Comparison of ENCODE assay signal across 19 mouse cellular contexts in the genomic region with DNA sequence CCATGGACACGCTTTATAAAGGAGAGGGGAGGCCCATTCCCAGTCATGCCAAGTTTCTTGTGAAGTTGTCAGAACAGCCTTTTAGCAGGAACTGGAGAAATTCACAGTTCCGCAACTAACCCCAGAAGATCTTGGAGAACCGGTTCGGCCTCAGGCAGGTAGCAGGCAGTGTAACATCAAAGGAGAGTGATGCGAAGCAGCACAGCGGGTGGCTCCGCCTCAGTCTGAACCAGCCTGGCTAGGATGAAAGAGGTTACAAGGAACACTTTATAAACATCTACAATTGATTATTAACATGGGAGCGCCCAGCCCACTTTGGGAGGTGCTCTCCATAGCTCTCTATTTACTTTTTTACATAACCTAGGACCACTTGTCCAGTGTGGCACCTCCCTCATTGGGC. TPM values are rescaled to one million over a fixed set of nuclear protein-coding genes. Genes with fewer than 3 reads are reported as not detected.
A peak's percentile ranks its signal among the peaks of the same experiment; 100 is the strongest.
DNase-seq lines count a peak whose midpoint lies in the region; ATAC-seq and TF ChIP-seq lines count a peak whose summit lies in the region.
"Had no signal": no experiment of that assay in that cellular context is flagged by ENCODE, and none has a peak within 500 bp of the region (broad histone marks: within the 10 kb centered on the region; RNA-seq: fewer than 3 reads in every experiment).

No protein-coding gene starts in this region.

- no peak for TF ChIP-seq POLR2A in limb, embryonic 14.5 days (IDR thresholded peaks at IDR 0.05; ENCODE audit: borderline replicate concordance, extremely low read depth, insufficient read depth, insufficient read length)

- 27% methylated on average over 8 of the region's 8 CpGs for WGBS in kidney, embryonic 14.5 days
- 21% methylated on average over 8 of the region's 8 CpGs for WGBS in lung, embryonic 16.5 days
- WGBS in limb, embryonic 14.5 days: 18% methylated on average over 8 of the region's 8 CpGs

- no peaks in the 10 kb centered on the region for H3K4me1 ChIP-seq in kidney, embryonic 14.5 days (ENCODE audit: control insufficient read depth, insufficient read depth, low read length)
- no peaks in the 10 kb centered on the region for H3K4me1 ChIP-seq in lung, embryonic 16.5 days (replicated peaks; ENCODE audit: control insufficient read depth, insufficient read depth, low read length)
- no peaks in the 10 kb centered on the region for H3K4me1 ChIP-seq in limb, embryonic 14.5 days (ENCODE audit: control insufficient read depth, insufficient read depth, low read length)
- H3K4me1 ChIP-seq: heart, embryonic 13.5 days; liver, embryonic 13.5 days; neural tube, embryonic 15.5 days had no signal

- no peaks in the 10 kb centered on the region for H3K9me3 ChIP-seq in kidney, embryonic 14.5 days (ENCODE audit: control insufficient read depth, low read length)
- no peaks in the 10 kb centered on the region for H3K9me3 ChIP-seq in lung, embryonic 16.5 days (ENCODE audit: control insufficient read depth, low read length)
- no peaks in the 10 kb centered on the region for H3K9me3 ChIP-seq in limb, embryonic 14.5 days (ENCODE audit: control insufficient read depth, low read length)
- H3K9me3 ChIP-seq: heart, embryonic 13.5 days; liver, embryonic 13.5 days; neural tube, embryonic 15.5 days had no signal

- no peak for DNase-seq in kidney, adult 18-20 months
- DNase-seq in lung, postnatal 36 days: no peak
- peak; percentile 68 for DNase-seq in ZHBTc4 (ENCODE audit: low read depth, low spot score)
- DNase-seq in limb, embryonic 14.5 days (ENCODE audit: low spot score): peak; percentile 4
- DNase-seq in thymus, adult 18-20 months: no peak
- DNase-seq in adrenal gland, adult 18-20 months (ENCODE audit: low spot score in 2 of 2): no peak
- DNase-seq: cerebellum, adult 11-12 months; gastrocnemius, postnatal 36 days; liver, embryonic 13.5 days; right cerebral cortex, adult 18-20 months had no signal

- no peaks in the 10 kb centered on the region for H3K27me3 ChIP-seq in kidney, embryonic 14.5 days (ENCODE audit: control insufficient read depth, insufficient read depth, low read length)
- no peaks in the 10 kb centered on the region for H3K27me3 ChIP-seq in lung, embryonic 16.5 days (ENCODE audit: control insufficient read depth, insufficient read depth, low read depth, low read length)
- no peaks in the 10 kb centered on the region for H3K27me3 ChIP-seq in limb, embryonic 14.5 days (ENCODE audit: control insufficient read depth, insufficient read depth, low read length)
- H3K27me3 ChIP-seq: heart, embryonic 13.5 days; liver, embryonic 13.5 days; neural tube, embryonic 15.5 days had no signal

- no peak overlapping the region for H3K4me3 ChIP-seq in kidney, embryonic 14.5 days (ENCODE audit: low read length)
- no peak overlapping the region for H3K4me3 ChIP-seq in lung, embryonic 16.5 days (ENCODE audit: low read length)
- H3K4me3 ChIP-seq in limb, embryonic 14.5 days (replicated peaks; ENCODE audit: low read length): no peak overlapping the region
- H3K4me3 ChIP-seq: heart, embryonic 13.5 days; liver, embryonic 13.5 days; neural tube, embryonic 15.5 days had no signal

- H3K36me3 ChIP-seq in kidney, embryonic 14.5 days (ENCODE audit: control insufficient read depth, insufficient read depth, low read length): no peaks in the 10 kb centered on the region
- no peaks in the 10 kb centered on the region for H3K36me3 ChIP-seq in lung, embryonic 16.5 days (ENCODE audit: control insufficient read depth, insufficient read depth, low read length)
- no peaks in the 10 kb centered on the region for H3K36me3 ChIP-seq in limb, embryonic 14.5 days (ENCODE audit: control insufficient read depth, insufficient read depth, low read length)
- H3K36me3 ChIP-seq: heart, embryonic 13.5 days; liver, embryonic 13.5 days; neural tube, embryonic 15.5 days had no signal

- no peak overlapping the region for H3K9ac ChIP-seq in kidney, embryonic 14.5 days (ENCODE audit: low read depth, low read length)
- no peak overlapping the region for H3K9ac ChIP-seq in lung, embryonic 16.5 days (ENCODE audit: low read length)
- H3K9ac ChIP-seq in limb, embryonic 14.5 days (ENCODE audit: low read depth, low read length, severe bottlenecking): no peak overlapping the region
- H3K9ac ChIP-seq: heart, embryonic 13.5 days; liver, embryonic 13.5 days; neural tube, embryonic 15.5 days had no signal

- H3K27ac ChIP-seq in kidney, embryonic 14.5 days (ENCODE audit: low read depth, low read length): no peak overlapping the region
- no peak overlapping the region for H3K27ac ChIP-seq in lung, embryonic 16.5 days (ENCODE audit: low read length)
- no peak overlapping the region for H3K27ac ChIP-seq in limb, embryonic 14.5 days (replicated peaks; ENCODE audit: low read depth, low read length)
- H3K27ac ChIP-seq: heart, embryonic 13.5 days; liver, embryonic 13.5 days; macrophage; neural tube, embryonic 15.5 days had no signal

- peak; percentile 49; the same call in 1 of the 2 replicates for ATAC-seq in kidney, embryonic 14.5 days (ENCODE audit: low FRiP score, low TSS enrichment)
- ATAC-seq in lung, embryonic 16.5 days (ENCODE audit: low read depth): peak; percentile 65
- no peak for ATAC-seq in limb, embryonic 14.5 days (ENCODE audit: low FRiP score, low read depth)

- H3K4me2 ChIP-seq in kidney, embryonic 14.5 days (replicated peaks; ENCODE audit: low read depth, low read length): no peak overlapping the region
- no peak overlapping the region for H3K4me2 ChIP-seq in lung, embryonic 16.5 days (ENCODE audit: low read depth, low read length)
- no peak overlapping the region for H3K4me2 ChIP-seq in limb, embryonic 14.5 days (replicated peaks; ENCODE audit: low read depth, low read length, severe bottlenecking)
- H3K4me2 ChIP-seq: heart, embryonic 13.5 days; liver, embryonic 13.5 days; neural tube, embryonic 15.5 days had no signal

RNA-seq across cellular contexts. Expression of gene Gad2, which starts 55.1 kb away (rescaled TPM):
- polyA plus RNA-seq in kidney, embryonic 14.5 days (2014; fragmentation: Nextera tagmentation; extraction: Ambion mirVana): not detected in 2 replicates
- 0.21 and 0.52 TPM in 2 replicates for polyA plus RNA-seq in lung, embryonic 16.5 days (2015; fragmentation: Nextera tagmentation; extraction: Ambion mirVana)
- 0.13 and 0.38 TPM in 2 replicates for polyA plus RNA-seq in limb, embryonic 14.5 days (2012; rRNA removed)
- polyA plus RNA-seq in limb, embryonic 14.5 days (2014; fragmentation: Nextera tagmentation; extraction: Ambion mirVana): 0.08 and 0.10 TPM in 2 replicates
- total RNA-seq in adrenal gland, adult 18-20 months (2021): not detected
- total RNA-seq: common myeloid progenitor, adult 5-6 weeks; gastrocnemius, postnatal 36 days had no signal
- polyA plus RNA-seq: C2C12; macrophage; spleen, adult 2 months; thymus, postnatal 0 days had no signal

Comparison
In these comparisons a context has a peak if more than half of its experiments do, and no peak if none do; other contexts are left out.
1. DNase-seq: peak in ZHBTc4 (single experiment) and limb, embryonic 14.5 days (single experiment); none in kidney, adult 18-20 months (single experiment), lung, postnatal 36 days (single experiment), thymus, adult 18-20 months (0 of 2) and adrenal gland, adult 18-20 months (0 of 2).